Mouse (Mus musculus): Measurements from ENCODE around the gene Alox12. TPM values are rescaled to one million over a fixed set of nuclear protein-coding genes. Genes with fewer than 3 reads are reported as not detected.
A peak's percentile ranks its signal among the peaks of the same experiment; 100 is the strongest.

Alox12 gene
- polyA plus RNA-seq, 1 experiment from 2014 or later: 3.3 TPM

- H3K9me3 ChIP-seq (ENCODE audit: control insufficient read depth, low read length): no peaks in the 10 kb centered on the region
- H3K27ac ChIP-seq (ENCODE audit: low read depth, low read length): no peak overlapping the region
- no peak for ATAC-seq (ENCODE audit: low FRiP score, low TSS enrichment)
- no peaks in the 10 kb centered on the region for H3K27me3 ChIP-seq (ENCODE audit: control insufficient read depth, insufficient read depth, low read length)
- H3K4me1 ChIP-seq (ENCODE audit: control insufficient read depth, insufficient read depth, low read length): peaks cover 20% of the 10 kb centered on the region
- peaks cover 17% of the 10 kb centered on the region for H3K36me3 ChIP-seq (ENCODE audit: control insufficient read depth, insufficient read depth, low read length)
- 88% methylated on average over 12 of the region's 12 CpGs for WGBS
- H3K9ac ChIP-seq (ENCODE audit: low read depth, low read length): no peak overlapping the region
- no peak overlapping the region for H3K4me2 ChIP-seq (replicated peaks; ENCODE audit: low read depth, low read length)
- no peak overlapping the region for H3K4me3 ChIP-seq (ENCODE audit: low read length)
Observed at GRCm38 (mm10) chr11:70235254-70235900, 19.8 kb downstream of the Alox12 start.

GRCm38 (mm10) chr11:70234497-70234896, 20.7 kb downstream of the Alox12 start:
- no peaks in the 10 kb centered on the region for H3K9me3 ChIP-seq (ENCODE audit: control insufficient read depth, low read length)
- H3K36me3 ChIP-seq (ENCODE audit: control insufficient read depth, insufficient read depth, low read length): peaks cover 17% of the 10 kb centered on the region
- H3K4me1 ChIP-seq (ENCODE audit: control insufficient read depth, insufficient read depth, low read length): peaks cover 18% of the 10 kb centered on the region
- peaks cover 8% of the 10 kb centered on the region; the same call in 1 of the 2 replicates for H3K27me3 ChIP-seq (ENCODE audit: control insufficient read depth, insufficient read depth, low read length)
- WGBS: 88% methylated on average over 8 of the region's 8 CpGs
- no peak for ATAC-seq (ENCODE audit: low FRiP score, low TSS enrichment)
- H3K4me2 ChIP-seq (replicated peaks; ENCODE audit: low read depth, low read length): no peak overlapping the region
- peak overlapping the region; percentile 24; the same call in 1 of the 2 replicates for H3K27ac ChIP-seq (ENCODE audit: low read depth, low read length)
- H3K9ac ChIP-seq (ENCODE audit: low read depth, low read length): no peak overlapping the region
- no peak overlapping the region for H3K4me3 ChIP-seq (ENCODE audit: low read length)

GRCm38 (mm10) chr11:70234037-70234436, 21.1 kb downstream of the Alox12 start:
- Histone ChIP-seq H3K36me3 (ENCODE audit: control insufficient read depth, insufficient read depth, low read length) (peaks cover 17% of the 10 kb centered on the region), H3K9me3 (ENCODE audit: control insufficient read depth, low read length) (no peaks in the 10 kb centered on the region), H3K4me1 (ENCODE audit: control insufficient read depth, insufficient read depth, low read length) (peaks cover 18% of the 10 kb centered on the region), H3K27ac (ENCODE audit: low read depth, low read length) (peak overlapping the region; percentile 24; the same call in 1 of the 2 replicates), H3K9ac (ENCODE audit: low read depth, low read length) (no peak overlapping the region), H3K4me3 (ENCODE audit: low read length) (no peak overlapping the region), H3K4me2 (replicated peaks; ENCODE audit: low read depth, low read length) (no peak overlapping the region), H3K27me3 (ENCODE audit: control insufficient read depth, insufficient read depth, low read length) (peaks cover 13% of the 10 kb centered on the region)
- no peak for ATAC-seq (ENCODE audit: low FRiP score, low TSS enrichment)
- 55% methylated on average over 5 of the region's 5 CpGs for WGBS

GRCm38 (mm10) chr11:70233016-70233415, 22.1 kb downstream of the Alox12 start:
- Histone ChIP-seq H3K4me3 (ENCODE audit: low read length) (peak overlapping the region; percentile 35), H3K27me3 (ENCODE audit: control insufficient read depth, insufficient read depth, low read length) (peaks cover 23% of the 10 kb centered on the region), H3K36me3 (ENCODE audit: control insufficient read depth, insufficient read depth, low read length) (peaks cover 17% of the 10 kb centered on the region), H3K9ac (ENCODE audit: low read depth, low read length) (peak overlapping the region; percentile 60), H3K4me1 (ENCODE audit: control insufficient read depth, insufficient read depth, low read length) (peaks cover 11% of the 10 kb centered on the region; the same call in 1 of the 2 replicates), H3K9me3 (ENCODE audit: control insufficient read depth, low read length) (no peaks in the 10 kb centered on the region), H3K27ac (ENCODE audit: low read depth, low read length) (no peak overlapping the region), H3K4me2 (replicated peaks; ENCODE audit: low read depth, low read length) (peak overlapping the region; percentile 61)
- 33% methylated on average over 8 of the region's 8 CpGs for WGBS
- no peak for ATAC-seq (ENCODE audit: low FRiP score, low TSS enrichment)

GRCm38 (mm10) chr11:70232546-70232945, 22.6 kb downstream of the Alox12 start:
- H3K27ac ChIP-seq (ENCODE audit: low read depth, low read length): no peak overlapping the region
- peaks cover 28% of the 10 kb centered on the region for H3K27me3 ChIP-seq (ENCODE audit: control insufficient read depth, insufficient read depth, low read length)
- no peak for ATAC-seq (ENCODE audit: low FRiP score, low TSS enrichment)
- H3K4me1 ChIP-seq (ENCODE audit: control insufficient read depth, insufficient read depth, low read length): peaks cover 11% of the 10 kb centered on the region; the same call in 1 of the 2 replicates
- H3K36me3 ChIP-seq (ENCODE audit: control insufficient read depth, insufficient read depth, low read length): peaks cover 17% of the 10 kb centered on the region
- no peaks in the 10 kb centered on the region for H3K9me3 ChIP-seq (ENCODE audit: control insufficient read depth, low read length)
- peak overlapping the region; percentile 35 for H3K4me3 ChIP-seq (ENCODE audit: low read length)
- peak overlapping the region; percentile 61 for H3K4me2 ChIP-seq (replicated peaks; ENCODE audit: low read depth, low read length)
- WGBS: 7% methylated on average over 10 of the region's 10 CpGs
- peak overlapping the region; percentile 60 for H3K9ac ChIP-seq (ENCODE audit: low read depth, low read length)

GRCm38 (mm10) chr11:70230239-70230727, 24.9 kb downstream of the Alox12 start:
- Histone ChIP-seq H3K27me3 (ENCODE audit: control insufficient read depth, insufficient read depth, low read length) (peaks cover 43% of the 10 kb centered on the region), H3K4me2 (replicated peaks; ENCODE audit: low read depth, low read length) (peak overlapping the region; percentile 43; the same call in 1 of the 2 replicates), H3K4me3 (ENCODE audit: low read length) (peak overlapping the region; percentile 38), H3K4me1 (ENCODE audit: control insufficient read depth, insufficient read depth, low read length) (peaks cover 7% of the 10 kb centered on the region), H3K9me3 (ENCODE audit: control insufficient read depth, low read length) (no peaks in the 10 kb centered on the region), H3K36me3 (ENCODE audit: control insufficient read depth, insufficient read depth, low read length) (peaks cover 10% of the 10 kb centered on the region), H3K9ac (ENCODE audit: low read depth, low read length) (peak overlapping the region; percentile 35; the same call in 1 of the 2 replicates), H3K27ac (ENCODE audit: low read depth, low read length) (peak overlapping the region; percentile 59)
- WGBS: 1% methylated on average over 32 of the region's 32 CpGs
- peak; percentile 46 for ATAC-seq (ENCODE audit: low FRiP score, low TSS enrichment)

GRCm38 (mm10) chr11:70229260-70230010, 25.7 kb downstream of the Alox12 start, which contains the start of gene Bcl6b:
Bcl6b (minus strand) TSS chr11:70229798.
- peaks cover 50% of the 10 kb centered on the region for H3K27me3 ChIP-seq (ENCODE audit: control insufficient read depth, insufficient read depth, low read length)
- no peaks in the 10 kb centered on the region for H3K9me3 ChIP-seq (ENCODE audit: control insufficient read depth, low read length)
- peak within 1 kb of the TSS; percentile 38 for H3K4me3 ChIP-seq (ENCODE audit: low read length)
- peak within 1 kb of the TSS; percentile 68 for H3K27ac ChIP-seq (ENCODE audit: low read depth, low read length)
- peaks cover 2% of the 10 kb centered on the region for H3K36me3 ChIP-seq (ENCODE audit: control insufficient read depth, insufficient read depth, low read length)
- peak within 1 kb of the TSS; percentile 43 for H3K4me2 ChIP-seq (replicated peaks; ENCODE audit: low read depth, low read length)
- WGBS: 1% methylated on average over 39 of the region's 39 CpGs
- ATAC-seq (ENCODE audit: low FRiP score, low TSS enrichment): no peak
- peak within 1 kb of the TSS; percentile 44 for H3K9ac ChIP-seq (ENCODE audit: low read depth, low read length)
- H3K4me1 ChIP-seq (ENCODE audit: control insufficient read depth, insufficient read depth, low read length): peaks cover 7% of the 10 kb centered on the region

- H3K9ac ChIP-seq (ENCODE audit: low read depth, low read length): peak overlapping the region; percentile 44
- peak overlapping the region; percentile 38 for H3K4me3 ChIP-seq (ENCODE audit: low read length)
- H3K4me2 ChIP-seq (replicated peaks; ENCODE audit: low read depth, low read length): peak overlapping the region; percentile 43
- peaks cover 50% of the 10 kb centered on the region for H3K27me3 ChIP-seq (ENCODE audit: control insufficient read depth, insufficient read depth, low read length)
- no peaks in the 10 kb centered on the region for H3K9me3 ChIP-seq (ENCODE audit: control insufficient read depth, low read length)
- WGBS: 1% methylated on average over 19 of the region's 19 CpGs
- H3K4me1 ChIP-seq (ENCODE audit: control insufficient read depth, insufficient read depth, low read length): peaks cover 7% of the 10 kb centered on the region
- no peaks in the 10 kb centered on the region for H3K36me3 ChIP-seq (ENCODE audit: control insufficient read depth, insufficient read depth, low read length)
- H3K27ac ChIP-seq (ENCODE audit: low read depth, low read length): peak overlapping the region; percentile 20; the same call in 1 of the 2 replicates
- peak; percentile 4; the same call in 1 of the 2 replicates for ATAC-seq (ENCODE audit: low FRiP score, low TSS enrichment)
Observed at GRCm38 (mm10) chr11:70228828-70229227, 26.3 kb downstream of the Alox12 start.
